Mouse (Mus musculus) embryonic facial prominence, embryonic 12.5 days (tissue): Measurements from ENCODE around the gene Ano4. TPM values are rescaled to one million over a fixed set of nuclear protein-coding genes. Genes with fewer than 3 reads are reported as not detected.

Source experiments
- ATAC-seq: fragments of 200-750 bp; cut with Nextera tagmentation; 2 replicates; pipeline ENCODE4 v1.8.0; 2017; ENCODE audit not compliant: insufficient number of reproducible peaks, insufficient read depth, low FRiP score, low TSS enrichment
- H3K27ac ChIP-seq: fragments of 300-500 bp; sonication (generic); 2 replicates; pipeline ENCODE4 v1.5.1; 2016; ENCODE audit warnings: mild to moderate bottlenecking
- H3K27me3 ChIP-seq: fragments of 300-500 bp; sonication (generic); 2 replicates; pipeline ENCODE4 v1.6.1; 2016; ENCODE audit warnings: mild to moderate bottlenecking, moderate library complexity
- H3K36me3 ChIP-seq: fragments of 300-500 bp; sonication (generic); 2 replicates; pipeline ENCODE4 v1.6.1; 2016; ENCODE audit warnings: mild to moderate bottlenecking
- H3K4me1 ChIP-seq: fragments of 300-500 bp; sonication (generic); 2 replicates; pipeline ENCODE4 v1.6.1; 2016
- H3K4me2 ChIP-seq: fragments of 300-500 bp; sonication (generic); replicated peaks from 2 replicates; pipeline ENCODE4 v1.6.1; 2016; ENCODE audit warnings: mild to moderate bottlenecking, moderate library complexity
- H3K4me3 ChIP-seq: fragments of 300-500 bp; sonication (generic); 2 replicates; pipeline ENCODE4 v1.5.1; 2016; ENCODE audit warnings: mild to moderate bottlenecking
- H3K9ac ChIP-seq: fragments of 300-500 bp; sonication (generic); 2 replicates; pipeline ENCODE4 v1.6.1; 2016; ENCODE audit warnings: mild to moderate bottlenecking, moderate library complexity
- H3K9me3 ChIP-seq: fragments of 300-500 bp; sonication (generic); 2 replicates; pipeline ENCODE4 v1.6.1; 2016; ENCODE audit warnings: mild to moderate bottlenecking, moderate library complexity
- WGBS: fragments of 180-500 bp; shearing (Covaris S2); methylation state at CpG from one replicate; pipeline ENCODE4 v1.1.7; 2016; 5-methylcytosine and 5-hydroxymethylcytosine counted together
- polyA plus RNA-seq: library from polyadenylated mRNA; unstranded; fragments of >200 nt; fragmentation: Nextera tagmentation; extraction: Ambion mirVana; gene quantifications from 2 replicates; pipeline ENCODE4 v1.2.1, GENCODE M21; 2016

The Ano4 gene
- polyA plus RNA-seq, 1 experiment from 2014 or later = 1.5 TPM

- H3K27ac ChIP-seq = no peak overlapping the region
- no peaks in the 10 kb centered on the region for H3K27me3 ChIP-seq
- no peaks in the 10 kb centered on the region for H3K9me3 ChIP-seq
- H3K4me3 ChIP-seq = no peak overlapping the region
- no peaks in the 10 kb centered on the region for H3K36me3 ChIP-seq
- no peak for ATAC-seq
- no peak overlapping the region for H3K9ac ChIP-seq
- WGBS = 84% methylated on average over 3 of the region's 3 CpGs
- no peaks in the 10 kb centered on the region for H3K4me1 ChIP-seq
- H3K4me2 ChIP-seq = no peak overlapping the region
These were observed 71.4 kb downstream of the Ano4 start for GRCm38 (mm10) chr10:89273001-89273680.

- no peak overlapping the region for H3K4me3 ChIP-seq
- no peaks in the 10 kb centered on the region for H3K36me3 ChIP-seq
- no peak overlapping the region for H3K9ac ChIP-seq
- WGBS = 80% methylated on average over 3 of the region's 3 CpGs
- H3K9me3 ChIP-seq = no peaks in the 10 kb centered on the region
- no peaks in the 10 kb centered on the region for H3K27me3 ChIP-seq
- no peak for ATAC-seq
- no peak overlapping the region for H3K4me2 ChIP-seq
- no peaks in the 10 kb centered on the region for H3K4me1 ChIP-seq
- no peak overlapping the region for H3K27ac ChIP-seq
These were observed 77.2 kb downstream of the Ano4 start for GRCm38 (mm10) chr10:89267312-89267711.

- Histone ChIP-seq H3K4me1 (peaks cover 4% of the 10 kb centered on the region), H3K9ac (no peak overlapping the region), H3K4me3 (no peak overlapping the region), H3K36me3 (no peaks in the 10 kb centered on the region), H3K9me3 (no peaks in the 10 kb centered on the region), H3K4me2 (no peak overlapping the region), H3K27ac (no peak overlapping the region), H3K27me3 (no peaks in the 10 kb centered on the region)
- ATAC-seq = no peak
- WGBS = 77% methylated on average over 4 of the region's 4 CpGs
These were observed 81.2 kb downstream of the Ano4 start for GRCm38 (mm10) chr10:89263396-89263795.

- H3K4me3 ChIP-seq = peak overlapping the region; percentile 38
- WGBS = 2% methylated on average over 16 of the region's 16 CpGs
- peak overlapping the region; percentile 29 for H3K9ac ChIP-seq
- H3K9me3 ChIP-seq = no peaks in the 10 kb centered on the region
- peaks cover 6% of the 10 kb centered on the region; the same call in 1 of the 2 replicates for H3K27me3 ChIP-seq
- H3K27ac ChIP-seq = peak overlapping the region; percentile 19; the same call in 1 of the 2 replicates
- H3K36me3 ChIP-seq = no peaks in the 10 kb centered on the region
- peaks cover 15% of the 10 kb centered on the region for H3K4me1 ChIP-seq
- 0 out of 2 replicates have a peak, but pooled peaks have one; percentile 10 for ATAC-seq
- H3K4me2 ChIP-seq = peak overlapping the region; percentile 73
These were observed 86.8 kb downstream of the Ano4 start for GRCm38 (mm10) chr10:89257457-89258381.

- Histone ChIP-seq H3K27me3 (peaks cover 6% of the 10 kb centered on the region; the same call in 1 of the 2 replicates), H3K27ac (peak overlapping the region; percentile 19; the same call in 1 of the 2 replicates), H3K9ac (peak overlapping the region; percentile 29), H3K4me1 (peaks cover 15% of the 10 kb centered on the region), H3K9me3 (no peaks in the 10 kb centered on the region), H3K36me3 (no peaks in the 10 kb centered on the region), H3K4me3 (peak overlapping the region; percentile 38), H3K4me2 (peak overlapping the region; percentile 73)
- WGBS = 2% methylated on average over 17 of the region's 17 CpGs
- ATAC-seq = no peak
These were observed 87.7 kb downstream of the Ano4 start for GRCm38 (mm10) chr10:89256762-89257456.

GRCm38 (mm10) chr10:89254765-89255164, 89.8 kb downstream of the Ano4 start:
- peaks cover 6% of the 10 kb centered on the region; the same call in 1 of the 2 replicates for H3K27me3 ChIP-seq
- 52% methylated on average over 5 of the region's 5 CpGs for WGBS
- H3K4me3 ChIP-seq = no peak overlapping the region
- no peak overlapping the region for H3K9ac ChIP-seq
- no peak overlapping the region for H3K4me2 ChIP-seq
- peaks cover 15% of the 10 kb centered on the region for H3K4me1 ChIP-seq
- H3K27ac ChIP-seq = no peak overlapping the region
- no peak for ATAC-seq
- no peaks in the 10 kb centered on the region for H3K36me3 ChIP-seq
- no peaks in the 10 kb centered on the region for H3K9me3 ChIP-seq

GRCm38 (mm10) chr10:89253799-89254198, 90.8 kb downstream of the Ano4 start:
- Histone ChIP-seq H3K4me1 (peaks cover 14% of the 10 kb centered on the region), H3K4me3 (no peak overlapping the region), H3K36me3 (no peaks in the 10 kb centered on the region), H3K9ac (no peak overlapping the region), H3K4me2 (no peak overlapping the region), H3K9me3 (no peaks in the 10 kb centered on the region), H3K27ac (no peak overlapping the region), H3K27me3 (peaks cover 6% of the 10 kb centered on the region; the same call in 1 of the 2 replicates)
- 67% methylated on average over 3 of the region's 3 CpGs for WGBS
- ATAC-seq = no peak

GRCm38 (mm10) chr10:89252636-89253035, 91.9 kb downstream of the Ano4 start:
- no peak overlapping the region for H3K27ac ChIP-seq
- H3K9me3 ChIP-seq = no peaks in the 10 kb centered on the region
- no peak overlapping the region for H3K9ac ChIP-seq
- H3K27me3 ChIP-seq = peaks cover 6% of the 10 kb centered on the region; the same call in 1 of the 2 replicates
- no peak for ATAC-seq
- H3K36me3 ChIP-seq = no peaks in the 10 kb centered on the region
- 73% methylated on average over 5 of the region's 5 CpGs for WGBS
- 0 out of 2 replicates have a peak, but pooled peaks cover 6% of the 10 kb centered on the region for H3K4me1 ChIP-seq
- H3K4me3 ChIP-seq = no peak overlapping the region
- H3K4me2 ChIP-seq = no peak overlapping the region

GRCm38 (mm10) chr10:89243808-89244207, 100.8 kb downstream of the Ano4 start:
- Histone ChIP-seq H3K9me3 (no peaks in the 10 kb centered on the region), H3K4me2 (no peak overlapping the region), H3K36me3 (no peaks in the 10 kb centered on the region), H3K9ac (no peak overlapping the region), H3K4me1 (no peaks in the 10 kb centered on the region), H3K27me3 (no peaks in the 10 kb centered on the region), H3K27ac (no peak overlapping the region), H3K4me3 (no peak overlapping the region)
- no peak for ATAC-seq
- 85% methylated on average over 1 of the region's 1 CpGs for WGBS

GRCm38 (mm10) chr10:89224524-89224923, 120.0 kb downstream of the Ano4 start:
- ATAC-seq = no peak
- whole genome bisulfite sequencing = 33% methylated on average over 7 of the region's 7 CpGs

GRCm38 (mm10) chr10:89222284-89222989, 122.1 kb downstream of the Ano4 start:
- no peaks in the 10 kb centered on the region for H3K36me3 ChIP-seq
- no peak overlapping the region for H3K9ac ChIP-seq
- 75% methylated on average over 6 of the region's 6 CpGs for WGBS
- no peaks in the 10 kb centered on the region for H3K4me1 ChIP-seq
- no peaks in the 10 kb centered on the region for H3K27me3 ChIP-seq
- no peak overlapping the region for H3K4me2 ChIP-seq
- no peaks in the 10 kb centered on the region for H3K9me3 ChIP-seq
- H3K4me3 ChIP-seq = no peak overlapping the region
- no peak for ATAC-seq
- no peak overlapping the region for H3K27ac ChIP-seq

More at GRCm38 (mm10) chr10:89224524-89224923, 120.0 kb downstream of the Ano4 start:
- H3K36me3 ChIP-seq = no peaks in the 10 kb centered on the region
- H3K4me2 ChIP-seq = no peak overlapping the region
- no peaks in the 10 kb centered on the region for H3K9me3 ChIP-seq
- no peaks in the 10 kb centered on the region for H3K27me3 ChIP-seq
- no peaks in the 10 kb centered on the region for H3K4me1 ChIP-seq
- no peak overlapping the region for H3K27ac ChIP-seq
- H3K4me3 ChIP-seq = no peak overlapping the region
- no peak overlapping the region for H3K9ac ChIP-seq
